Mouse (Mus musculus) lung, postnatal 0 days (tissue): ENCODE measurements around the gene Mapk11. TPM values are rescaled to one million over a fixed set of nuclear protein-coding genes. Genes with fewer than 3 reads are reported as not detected.

Experiments used
- ATAC-seq: fragments of 200-750 bp; cut with Nextera tagmentation; 2 replicates; pipeline ENCODE4 v1.8.0; 2017; ENCODE audit warnings: moderate library complexity
- DNase-seq: peaks from one replicate; pipeline ENCODE4 v3.0.0-alpha.2; 2016; ENCODE audit warnings: low spot score
- H3K27ac ChIP-seq: fragments of 300-500 bp; sonication (generic); 2 replicates; pipeline ENCODE4 v1.5.1; 2014; ENCODE audit warnings: antibody characterized with exemption, mild to moderate bottlenecking, low read length, mixed read lengths
- H3K27me3 ChIP-seq: fragments of 300-500 bp; sonication (generic); replicated peaks from 2 replicates; pipeline ENCODE4 v1.6.1; 2014; ENCODE audit warnings: low read length, mixed read lengths; ENCODE audit not compliant: insufficient read depth
- H3K36me3 ChIP-seq: fragments of 300-500 bp; sonication (generic); 2 replicates; pipeline ENCODE4 v1.6.1; 2014; ENCODE audit warnings: low read length, mixed read lengths; ENCODE audit not compliant: insufficient read depth
- H3K4me1 ChIP-seq: fragments of 300-500 bp; sonication (generic); 2 replicates; pipeline ENCODE4 v1.6.1; 2014; ENCODE audit warnings: antibody characterized with exemption, low read depth, low read length, mixed read lengths; ENCODE audit not compliant: insufficient read depth
- H3K4me2 ChIP-seq: fragments of 300-500 bp; sonication (generic); replicated peaks from 2 replicates; pipeline ENCODE4 v1.6.1; 2014; ENCODE audit warnings: low read depth, mild to moderate bottlenecking, low read length, moderate library complexity, mixed read lengths
- H3K4me3 ChIP-seq: fragments of 300-500 bp; sonication (generic); 2 replicates; pipeline ENCODE4 v1.5.1; 2014; ENCODE audit warnings: low read depth, low read length
- H3K9ac ChIP-seq: fragments of 300-500 bp; sonication (generic); replicated peaks from 2 replicates; pipeline ENCODE4 v1.6.1; 2014; ENCODE audit warnings: low read depth, mild to moderate bottlenecking
- H3K9me3 ChIP-seq: fragments of 300-500 bp; sonication (generic); 2 replicates; pipeline ENCODE4 v1.6.1; 2016; ENCODE audit warnings: low read length, mixed read lengths
- CTCF ChIP-seq: IDR thresholded peaks from 2 replicates; pipeline ENCODE4 v1.5.1; 2016; ENCODE audit warnings: antibody characterized with exemption, mild to moderate bottlenecking
- EP300 ChIP-seq: IDR thresholded peaks from 2 replicates; pipeline ENCODE4 v1.6.1; 2016; ENCODE audit warnings: antibody characterized with exemption, mild to moderate bottlenecking, control low read depth
- WGBS: fragments of 180-500 bp; shearing (Covaris S2); extraction: QIAGEN DNeasy Blood & Tissue Kit; methylation state at CpG from one replicate; pipeline ENCODE4 v1.1.7; 2014; 5-methylcytosine and 5-hydroxymethylcytosine counted together
- polyA plus RNA-seq: library from polyadenylated mRNA; unstranded; fragments of >200 nt; fragmentation: Nextera tagmentation; extraction: Ambion mirVana; gene quantifications from 2 replicates; pipeline ENCODE4 v1.2.1, GENCODE M21; 2015

The Mapk11 gene
- polyA plus RNA-seq, 1 experiment from 2014 or later = 7.4 TPM

DNA sequence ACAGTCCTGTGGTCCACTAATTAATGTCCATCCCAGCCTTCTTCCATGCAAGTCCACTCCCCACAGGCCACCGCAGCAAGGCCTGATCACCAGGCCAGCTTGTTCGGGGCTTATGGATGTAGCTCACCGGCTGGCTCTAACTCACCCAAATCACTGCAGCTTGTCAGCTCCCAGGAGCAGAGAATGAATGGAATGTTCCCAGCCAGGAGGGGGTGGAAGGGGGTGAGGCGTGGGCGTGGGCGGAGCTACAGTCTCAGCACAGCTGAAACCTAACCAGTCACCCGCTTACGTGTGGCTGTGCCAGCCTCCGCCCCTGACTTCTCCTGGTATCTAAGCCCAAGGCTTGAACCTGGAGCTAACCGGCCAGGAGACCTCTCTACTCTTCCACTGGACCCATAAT is 20.0 kb upstream of the Mapk11 start:
- DNase-seq (peak; percentile 95), ATAC-seq (peak; percentile 86)
- TF ChIP-seq EP300 (no peak), CTCF (no peak)
- WGBS = 9% methylated on average over 10 of the region's 10 CpGs
- H3K36me3 ChIP-seq = peaks cover 28% of the 10 kb centered on the region
- peak overlapping the region; percentile 40 for H3K4me2 ChIP-seq
- H3K9ac ChIP-seq = peak overlapping the region; percentile 44; the same call in 1 of the 2 replicates
- peaks cover 30% of the 10 kb centered on the region for H3K4me1 ChIP-seq
- peak overlapping the region; percentile 8; the same call in 1 of the 2 replicates for H3K4me3 ChIP-seq
- no peaks in the 10 kb centered on the region for H3K27me3 ChIP-seq
- H3K9me3 ChIP-seq = no peaks in the 10 kb centered on the region
- H3K27ac ChIP-seq = peak overlapping the region; percentile 90

DNA sequence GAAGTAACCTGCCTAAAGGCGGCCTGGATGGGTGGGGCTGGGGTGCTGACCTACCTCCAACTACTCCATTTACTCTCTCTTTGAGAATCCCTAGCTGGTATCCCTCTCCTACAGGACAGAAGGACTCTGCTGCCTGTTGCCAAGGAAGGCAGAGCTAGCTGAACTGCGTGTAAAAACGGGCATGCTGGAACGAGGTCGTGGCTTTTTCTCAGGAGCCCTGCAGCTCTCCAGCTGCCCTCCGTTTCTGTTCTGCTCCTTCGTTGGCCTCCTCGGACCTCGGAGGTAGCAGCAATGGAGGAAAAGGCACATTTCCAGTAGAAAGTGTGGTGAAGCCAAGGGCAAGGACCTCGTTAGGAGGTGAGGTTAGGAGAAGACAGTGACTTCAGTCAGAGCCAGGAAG is 19.5 kb upstream of the Mapk11 start:
- peak overlapping the region; percentile 44; the same call in 1 of the 2 replicates for H3K9ac ChIP-seq
- H3K4me3 ChIP-seq = peak overlapping the region; percentile 8; the same call in 1 of the 2 replicates
- H3K36me3 ChIP-seq = peaks cover 33% of the 10 kb centered on the region
- peak overlapping the region; percentile 40 for H3K4me2 ChIP-seq
- H3K27me3 ChIP-seq = no peaks in the 10 kb centered on the region
- peak overlapping the region; percentile 90 for H3K27ac ChIP-seq
- no peak for DNase-seq
- H3K9me3 ChIP-seq = no peaks in the 10 kb centered on the region
- no peak for TF ChIP-seq EP300
- no peak for TF ChIP-seq CTCF
- WGBS = 30% methylated on average over 10 of the region's 10 CpGs
- H3K4me1 ChIP-seq = peaks cover 25% of the 10 kb centered on the region
- no peak for ATAC-seq

- no peaks in the 10 kb centered on the region for H3K9me3 ChIP-seq
- H3K27ac ChIP-seq = no peak overlapping the region
- no peaks in the 10 kb centered on the region for H3K27me3 ChIP-seq
- H3K4me3 ChIP-seq = no peak overlapping the region
- H3K9ac ChIP-seq = no peak overlapping the region
- TF ChIP-seq EP300 (no peak), CTCF (no peak)
- H3K36me3 ChIP-seq = peaks cover 47% of the 10 kb centered on the region
- WGBS = 84% methylated on average over 12 of the region's 12 CpGs
- DNase-seq (no peak), ATAC-seq (no peak)
- H3K4me1 ChIP-seq = peaks cover 14% of the 10 kb centered on the region
- no peak overlapping the region for H3K4me2 ChIP-seq
These were observed 16.1 kb upstream of the Mapk11 start for GRCm38 (mm10) chr15:89165478-89165877.

- H3K4me1 ChIP-seq = peaks cover 5% of the 10 kb centered on the region; the same call in 1 of the 2 replicates
- no peak overlapping the region for H3K4me2 ChIP-seq
- no peaks in the 10 kb centered on the region for H3K9me3 ChIP-seq
- peaks cover 55% of the 10 kb centered on the region for H3K36me3 ChIP-seq
- no peaks in the 10 kb centered on the region for H3K27me3 ChIP-seq
- peak overlapping the region; percentile 59 for H3K27ac ChIP-seq
- H3K9ac ChIP-seq = no peak overlapping the region
- TF ChIP-seq EP300 (peak; percentile 77), CTCF (no peak)
- 48% methylated on average over 7 of the region's 9 CpGs for WGBS
- DNase-seq = peak; percentile 81
- no peak overlapping the region for H3K4me3 ChIP-seq
- peak; percentile 83 for ATAC-seq
These were observed 12.0 kb upstream of the Mapk11 start for GRCm38 (mm10) chr15:89161397-89161796.

DNA sequence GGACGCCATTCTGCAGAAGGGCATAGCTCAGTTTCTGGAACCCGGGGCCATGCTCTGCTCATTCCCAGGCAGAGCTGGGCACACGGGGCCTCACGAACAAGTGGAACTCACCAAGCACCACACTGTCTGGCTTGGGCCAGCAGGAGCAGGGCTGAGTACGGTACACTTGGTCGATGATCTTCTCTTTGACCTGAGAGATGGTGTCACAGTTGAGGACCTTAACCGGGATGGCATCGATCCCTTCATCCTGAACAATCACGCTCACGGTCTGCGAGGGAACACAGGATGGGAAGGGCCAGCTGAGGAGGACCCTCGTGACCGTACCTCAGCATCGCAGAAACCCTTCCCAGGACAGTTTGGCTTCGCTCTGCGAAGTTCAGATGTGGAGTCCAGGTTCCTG is 9.1 kb upstream of the Mapk11 start:
- ATAC-seq (no peak), DNase-seq (no peak)
- H3K4me2 ChIP-seq = no peak overlapping the region
- peaks cover 5% of the 10 kb centered on the region; the same call in 1 of the 2 replicates for H3K4me1 ChIP-seq
- H3K27me3 ChIP-seq = no peaks in the 10 kb centered on the region
- no peaks in the 10 kb centered on the region for H3K9me3 ChIP-seq
- 95% methylated on average over 16 of the region's 16 CpGs for WGBS
- H3K4me3 ChIP-seq = no peak overlapping the region
- no peak overlapping the region for H3K27ac ChIP-seq
- H3K9ac ChIP-seq = no peak overlapping the region
- peaks cover 45% of the 10 kb centered on the region for H3K36me3 ChIP-seq
- TF ChIP-seq EP300 = no peak
- TF ChIP-seq CTCF = no peak

DNA sequence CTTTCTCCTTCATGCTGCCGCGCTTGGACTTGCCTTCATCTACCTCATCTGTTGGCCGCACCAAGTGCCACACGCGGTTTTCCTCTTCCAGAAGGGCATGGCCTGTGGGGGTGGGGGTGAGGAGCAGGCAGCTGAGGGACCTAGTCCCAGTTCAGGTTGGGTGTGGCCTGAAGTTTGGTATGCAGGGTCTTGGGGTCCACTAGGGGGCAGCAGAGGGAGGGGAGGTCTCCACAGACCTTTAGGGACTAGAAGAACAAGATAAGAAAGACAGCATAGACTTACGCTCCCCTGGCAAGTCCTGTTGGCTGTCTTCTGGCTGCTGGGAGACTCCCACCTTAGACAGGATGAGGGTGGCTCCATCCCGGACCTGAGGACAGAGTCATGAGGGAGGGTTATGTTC is 8.5 kb upstream of the Mapk11 start:
- Histone ChIP-seq H3K4me3 (no peak overlapping the region), H3K4me1 (peaks cover 5% of the 10 kb centered on the region; the same call in 1 of the 2 replicates), H3K9ac (no peak overlapping the region), H3K27ac (no peak overlapping the region), H3K4me2 (no peak overlapping the region), H3K9me3 (no peaks in the 10 kb centered on the region), H3K36me3 (peaks cover 44% of the 10 kb centered on the region), H3K27me3 (no peaks in the 10 kb centered on the region)
- DNase-seq = peak; percentile 77
- ATAC-seq = peak; percentile 37
- 41% methylated on average over 7 of the region's 7 CpGs for WGBS
- TF ChIP-seq EP300 (no peak), CTCF (peak; percentile 84)

- Histone ChIP-seq H3K27ac (no peak overlapping the region), H3K4me3 (no peak overlapping the region), H3K27me3 (peaks cover 5% of the 10 kb centered on the region; the same call in 1 of the 2 replicates), H3K4me2 (no peak overlapping the region), H3K9me3 (no peaks in the 10 kb centered on the region), H3K36me3 (peaks cover 24% of the 10 kb centered on the region), H3K4me1 (peaks cover 8% of the 10 kb centered on the region), H3K9ac (no peak overlapping the region)
- TF ChIP-seq EP300 (no peak), CTCF (no peak)
- DNase-seq = no peak
- ATAC-seq = no peak
These were observed 2.9 kb upstream of the Mapk11 start for GRCm38 (mm10) chr15:89152312-89152711.
